Mouse (Mus musculus) stomach, postnatal 0 days (tissue): ENCODE data around the gene Hoxa9. TPM values are rescaled to one million over a fixed set of nuclear protein-coding genes. Genes with fewer than 3 reads are reported as not detected.

ENCODE experiments used
- ATAC-seq: fragments of 200-750 bp; cut with Nextera tagmentation; 2 replicates; pipeline ENCODE4 v1.8.0; 2017; ENCODE audit not compliant: low FRiP score, low TSS enrichment
- DNase-seq: peaks from one replicate; pipeline ENCODE4 v3.0.0-alpha.2; 2016; ENCODE audit warnings: low spot score
- H3K27ac ChIP-seq: fragments of 300-500 bp; sonication (generic); replicated peaks from 2 replicates; pipeline ENCODE4 v1.5.1; 2014; ENCODE audit warnings: mild to moderate bottlenecking, control low read depth
- H3K27me3 ChIP-seq: fragments of 300-500 bp; sonication (generic); 2 replicates; pipeline ENCODE4 v1.6.1; 2014; ENCODE audit warnings: low read length; ENCODE audit not compliant: control insufficient read depth, insufficient read depth
- H3K36me3 ChIP-seq: fragments of 300-500 bp; sonication (generic); 2 replicates; pipeline ENCODE4 v1.6.1; 2014; ENCODE audit warnings: low read length, mixed read lengths; ENCODE audit not compliant: control insufficient read depth, insufficient read depth
- H3K4me1 ChIP-seq: fragments of 300-500 bp; sonication (generic); replicated peaks from 2 replicates; pipeline ENCODE4 v1.6.1; 2014; ENCODE audit warnings: antibody characterized with exemption; ENCODE audit not compliant: control insufficient read depth, insufficient read depth
- H3K4me2 ChIP-seq: fragments of 300-500 bp; sonication (generic); replicated peaks from 2 replicates; pipeline ENCODE4 v1.6.1; 2014; ENCODE audit warnings: low read depth, mild to moderate bottlenecking, control low read depth, moderate library complexity
- H3K4me3 ChIP-seq: fragments of 300-500 bp; sonication (generic); 2 replicates; pipeline ENCODE4 v1.5.1; 2014; ENCODE audit warnings: low read depth, low read length, control low read depth
- H3K9ac ChIP-seq: fragments of 300-500 bp; sonication (generic); 2 replicates; pipeline ENCODE4 v1.6.1; 2014; ENCODE audit warnings: mild to moderate bottlenecking, low read length, control low read depth, mixed read lengths
- H3K9me3 ChIP-seq: fragments of 300-500 bp; sonication (generic); 2 replicates; pipeline ENCODE4 v1.6.1; 2016; ENCODE audit warnings: low read length; ENCODE audit not compliant: control insufficient read depth
- CTCF ChIP-seq: IDR thresholded peaks from 2 replicates; pipeline ENCODE4 v1.5.1; 2016; ENCODE audit warnings: antibody characterized with exemption, low read depth, mild to moderate bottlenecking, moderate library complexity
- EP300 ChIP-seq: optimal IDR thresholded peaks from 2 replicates; pipeline ENCODE3; 2016; ENCODE audit warnings: antibody characterized with exemption
- WGBS: fragments of 180-500 bp; shearing (Covaris S2); extraction: QIAGEN DNeasy Blood & Tissue Kit; methylation state at CpG from one replicate; pipeline ENCODE4 v1.1.7; 2014; 5-methylcytosine and 5-hydroxymethylcytosine counted together
- polyA plus RNA-seq: library from polyadenylated mRNA; unstranded; fragments of >200 nt; fragmentation: Nextera tagmentation; extraction: Ambion mirVana; gene quantifications from 2 replicates; pipeline ENCODE4 v1.2.1, GENCODE M21; 2015

Gene Hoxa9
- polyA plus RNA-seq, 1 experiment from 2014 or later = 0.13 TPM

- peaks cover 28% of the 10 kb centered on the region for H3K27me3 ChIP-seq
- DNase-seq (no peak), ATAC-seq (no peak)
- WGBS = 4% methylated on average over 24 of the region's 24 CpGs
- no peaks in the 10 kb centered on the region for H3K36me3 ChIP-seq
- H3K4me3 ChIP-seq = no peak overlapping the region
- no peaks in the 10 kb centered on the region for H3K9me3 ChIP-seq
- H3K27ac ChIP-seq = no peak overlapping the region
- TF ChIP-seq EP300 = no peak
- TF ChIP-seq CTCF = no peak
- H3K9ac ChIP-seq = no peak overlapping the region
- H3K4me1 ChIP-seq = no peaks in the 10 kb centered on the region
- no peak overlapping the region for H3K4me2 ChIP-seq
Observed at GRCm38 (mm10) chr6:52262463-52263320, 31.8 kb upstream of the Hoxa9 start.

- Histone ChIP-seq H3K4me2 (no peak overlapping the region), H3K4me1 (no peaks in the 10 kb centered on the region), H3K27me3 (peaks cover 25% of the 10 kb centered on the region), H3K27ac (no peak overlapping the region), H3K4me3 (no peak overlapping the region), H3K36me3 (no peaks in the 10 kb centered on the region), H3K9me3 (no peaks in the 10 kb centered on the region), H3K9ac (no peak overlapping the region)
- ATAC-seq = no peak
- 4% methylated on average over 9 of the region's 9 CpGs for WGBS
- TF ChIP-seq CTCF = no peak
- no peak for TF ChIP-seq EP300
- peak; percentile 16 for DNase-seq
Observed at GRCm38 (mm10) chr6:52261751-52262462, 31.0 kb upstream of the Hoxa9 start.

GRCm38 (mm10) chr6:52260654-52261575 is 30.0 kb upstream of the Hoxa9 start, which contains the start of gene Hoxa13:
Gene Hoxa13 (minus strand): TSS chr6:52260880.
- H3K27me3 ChIP-seq = peaks cover 24% of the 10 kb centered on the region
- H3K4me3 ChIP-seq = peak within 1 kb of the TSS; percentile 39
- H3K36me3 ChIP-seq = no peaks in the 10 kb centered on the region
- no peaks in the 10 kb centered on the region for H3K4me1 ChIP-seq
- no peak within 1 kb of the TSS for H3K9ac ChIP-seq
- peak; percentile 13 for DNase-seq
- H3K27ac ChIP-seq = no peak within 1 kb of the TSS
- no peak for TF ChIP-seq EP300
- ATAC-seq = peak; percentile 57
- no peaks in the 10 kb centered on the region for H3K9me3 ChIP-seq
- peak within 1 kb of the TSS; percentile 55 for H3K4me2 ChIP-seq
- WGBS = 1% methylated on average over 33 of the region's 72 CpGs

GRCm38 (mm10) chr6:52259811-52260261 is 28.9 kb upstream of the Hoxa9 start:
- WGBS = 1% methylated on average over 37 of the region's 39 CpGs
- H3K4me1 ChIP-seq = no peaks in the 10 kb centered on the region
- H3K27ac ChIP-seq = no peak overlapping the region
- ATAC-seq (no peak), DNase-seq (no peak)
- no peak overlapping the region for H3K9ac ChIP-seq
- no peaks in the 10 kb centered on the region for H3K9me3 ChIP-seq
- TF ChIP-seq CTCF (no peak), EP300 (no peak)
- H3K4me3 ChIP-seq = no peak overlapping the region; the same call in 1 of the 2 replicates
- H3K27me3 ChIP-seq = peaks cover 26% of the 10 kb centered on the region
- H3K36me3 ChIP-seq = no peaks in the 10 kb centered on the region
- H3K4me2 ChIP-seq = peak overlapping the region; percentile 55; the same call in 1 of the 2 replicates

GRCm38 (mm10) chr6:52259081-52259790 is 28.3 kb upstream of the Hoxa9 start:
- Histone ChIP-seq H3K9me3 (no peaks in the 10 kb centered on the region), H3K27me3 (peaks cover 23% of the 10 kb centered on the region), H3K4me2 (no peak overlapping the region), H3K27ac (no peak overlapping the region), H3K9ac (no peak overlapping the region), H3K4me3 (no peak overlapping the region), H3K4me1 (no peaks in the 10 kb centered on the region), H3K36me3 (no peaks in the 10 kb centered on the region)
- 4% methylated on average over 25 of the region's 25 CpGs for WGBS
- TF ChIP-seq CTCF (no peak), EP300 (no peak)
- DNase-seq (no peak), ATAC-seq (peak; percentile 39; the same call in 1 of the 2 replicates)
